Mouse (Mus musculus): ENCODE measurements around the gene Sema6d.

GRCm38 (mm10) chr2:124436704-124437103, 346.9 kb downstream of the Sema6d start:
- TF ChIP-seq CTCF (IDR thresholded peaks at IDR 0.05; ENCODE audit: insufficient read depth, low read depth, low read length): no peak
- no peak for TF ChIP-seq POLR2A (IDR thresholded peaks at IDR 0.05; ENCODE audit: insufficient read depth, low read depth, low read length)

Measured in olfactory bulb, adult 2 months (tissue).